Mouse (Mus musculus) MN1 (cell line): ENCODE data around the gene Rhbdl1.

Experiments
- DNase-seq: peaks from one replicate; pipeline ENCODE4 v3.0.0-alpha.2; 2016; ENCODE audit warnings: low spot score

Rhbdl1 gene

DNA sequence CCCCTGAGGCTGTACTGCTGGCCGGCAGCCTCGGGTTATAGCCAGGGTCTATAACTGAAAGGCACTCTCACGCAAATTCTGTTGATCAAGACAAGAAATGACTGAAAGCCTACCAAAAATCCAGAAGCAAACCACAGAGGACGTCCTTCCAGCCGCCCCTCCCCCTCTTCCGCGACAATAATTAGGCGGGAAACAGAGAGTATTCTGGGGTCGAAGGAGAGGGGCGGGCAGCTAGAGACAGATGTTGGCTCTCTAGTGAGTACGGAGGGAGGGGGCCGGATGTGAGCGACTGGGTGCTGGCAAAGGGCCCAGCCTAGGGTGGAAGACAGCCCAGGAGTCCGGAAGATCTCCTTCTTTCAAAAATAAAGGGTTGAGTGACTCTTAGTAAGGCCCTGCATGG lies 44.5 kb downstream of the Rhbdl1 start, which contains the start of gene Fam173a:
TSS of gene Fam173a (minus strand) at position 287 of the 400 bp plus-strand sequence.
- DNase-seq = peak; percentile 85

DNA sequence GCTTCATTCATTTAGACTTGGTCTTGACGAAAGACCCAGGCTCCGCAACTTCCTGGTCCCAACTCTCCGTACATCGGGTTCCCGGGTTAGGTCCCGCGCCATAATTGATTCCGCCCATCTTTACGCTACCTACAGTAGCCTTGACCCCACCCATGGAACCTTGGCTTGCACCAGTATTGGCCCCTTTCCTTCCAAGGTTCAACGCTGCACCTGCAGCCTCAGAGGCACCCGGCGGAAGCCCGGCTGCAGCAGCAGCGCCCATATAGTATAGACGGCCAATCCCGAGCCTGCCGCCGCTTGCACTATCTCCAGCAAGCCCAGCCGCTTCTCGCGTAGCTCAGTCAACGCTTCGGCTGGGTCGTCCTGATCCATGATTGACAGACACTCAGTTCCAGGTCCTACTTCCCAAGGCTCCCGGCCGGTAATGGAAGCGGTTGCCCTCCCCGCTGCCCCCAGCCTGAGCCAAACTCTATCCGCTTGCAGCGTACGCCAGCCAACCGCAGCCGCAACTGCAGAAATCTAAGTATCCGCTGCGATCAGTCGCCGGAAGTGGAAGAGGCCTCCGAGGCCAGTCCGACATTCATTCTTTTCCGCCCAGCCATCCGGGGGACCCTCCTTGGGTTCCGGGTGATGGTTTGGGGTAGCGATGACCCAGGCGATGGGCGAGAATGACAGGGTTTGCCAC lies 45.1 kb downstream of the Rhbdl1 start:
- DNase-seq = peak; percentile 91

DNA sequence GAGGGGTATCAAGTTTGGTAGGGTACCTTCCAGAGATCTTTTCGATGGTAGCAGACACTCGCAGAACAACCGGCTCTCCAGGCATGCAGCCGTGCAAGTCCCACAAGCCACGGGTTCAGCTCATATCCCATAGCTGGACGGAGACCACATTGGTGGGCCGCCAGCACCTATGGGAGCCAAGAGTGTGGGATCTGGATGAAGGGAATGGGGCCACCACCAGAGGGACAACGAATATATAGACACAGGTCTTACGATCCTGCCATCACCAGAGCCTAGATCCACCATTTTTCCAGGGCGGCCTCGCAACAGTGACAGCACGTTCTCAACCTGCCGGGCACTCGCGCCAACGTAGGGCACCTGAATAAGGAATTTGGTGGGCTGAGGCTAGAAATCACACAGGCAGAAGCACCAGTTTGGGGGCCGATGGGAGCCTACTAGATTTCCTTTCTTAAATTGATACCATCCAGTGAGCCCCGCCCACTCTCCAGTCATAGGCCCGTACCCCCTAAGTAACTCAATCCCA lies 45.7 kb downstream of the Rhbdl1 start:
- DNase-seq = peak; percentile 76

DNA sequence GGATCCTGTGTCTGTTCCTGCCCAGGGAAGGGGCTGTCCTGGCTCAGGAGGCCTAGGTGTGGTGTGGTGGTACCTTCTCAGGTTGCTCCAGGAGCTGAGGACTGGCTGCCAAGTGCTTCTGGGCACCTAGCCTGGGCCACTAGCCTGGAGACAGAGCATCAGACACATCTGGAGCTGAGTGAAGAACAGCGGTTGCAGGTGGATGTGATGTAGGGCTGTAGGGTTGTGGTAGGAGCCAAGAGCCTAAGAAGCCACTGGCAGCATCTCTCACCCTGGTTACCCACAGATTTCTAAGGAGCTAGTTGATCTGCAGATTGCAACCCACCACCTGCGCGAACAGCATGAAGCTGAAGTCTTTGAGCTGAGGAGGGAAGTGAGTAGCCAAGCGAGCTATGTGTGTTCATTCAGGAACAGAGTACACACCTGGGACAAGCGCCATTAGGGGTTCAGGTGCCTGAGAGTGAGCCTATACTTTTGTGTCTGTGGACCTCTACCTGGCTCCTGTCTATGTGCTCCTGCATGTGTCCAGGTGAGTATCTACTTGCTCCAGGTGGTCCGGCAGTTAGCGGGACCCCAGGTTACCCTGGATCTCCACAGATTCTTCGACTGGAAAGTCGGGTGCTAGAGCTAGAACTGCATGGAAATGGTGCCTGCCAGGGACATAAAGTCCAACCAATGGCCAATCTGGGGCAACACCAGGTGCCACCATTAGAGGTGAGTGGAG lies 50.2 kb downstream of the Rhbdl1 start:
- DNase-seq = no peak

DNA sequence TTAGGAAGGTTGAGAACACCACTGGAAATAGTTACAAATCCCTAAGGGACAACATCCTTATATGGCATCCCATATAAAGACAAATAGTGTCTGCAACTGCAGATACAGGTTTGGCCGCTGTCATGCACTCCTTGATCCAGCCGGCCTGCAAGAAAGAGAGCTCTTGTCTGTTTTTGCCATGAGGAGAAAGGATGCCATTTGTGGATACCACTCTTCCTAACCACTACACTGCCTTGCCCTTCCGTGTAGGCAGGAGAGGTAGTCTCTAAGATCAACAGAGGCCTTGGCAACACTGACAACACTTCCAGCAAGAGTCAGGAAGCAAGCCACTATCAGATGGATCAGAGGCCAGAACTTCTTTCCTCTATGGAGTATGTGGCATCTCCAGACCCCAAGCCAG lies 50.8 kb downstream of the Rhbdl1 start, which contains the start of gene Ccdc78:
TSS of gene Ccdc78 (plus strand) at position 301 of the 400 bp plus-strand sequence.
- DNase-seq = no peak

DNA sequence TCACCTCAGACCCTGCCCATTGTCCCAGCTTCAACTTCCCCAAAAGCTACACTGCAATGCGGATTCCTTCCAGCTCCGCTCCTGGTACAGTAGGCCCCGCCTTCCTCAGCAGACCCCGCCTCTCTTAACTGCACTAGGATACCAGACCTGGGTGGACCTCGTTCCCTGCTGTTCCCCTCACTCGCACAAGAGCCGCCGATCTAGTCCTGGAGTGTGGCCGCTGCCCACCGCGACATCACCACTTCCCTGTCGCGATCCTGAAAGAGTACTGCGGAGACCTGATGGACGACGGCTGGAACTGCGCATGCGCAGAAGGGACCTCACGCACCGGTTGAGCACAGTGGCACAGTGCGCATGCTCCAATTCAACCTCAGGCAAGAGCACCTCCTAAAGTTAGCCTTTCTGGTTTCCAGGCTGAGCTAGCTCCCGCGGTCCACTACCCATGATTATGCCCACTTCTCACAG lies 51.8 kb downstream of the Rhbdl1 start, which contains the start of gene Haghl:
TSS of gene Haghl (minus strand) at position 393 of the 465 bp plus-strand sequence.
- peak; percentile 97 for DNase-seq
